Mouse (Mus musculus) adrenal gland, postnatal 10 days (tissue): ENCODE data around the gene Srek1. TPM values are rescaled to one million over a fixed set of nuclear protein-coding genes. Genes with fewer than 3 reads are reported as not detected.
A peak's percentile ranks its signal among the peaks of the same experiment; 100 is the strongest.

ENCODE experiments used
- DNase-seq: peaks from one replicate; pipeline ENCODE4 v3.0.0; 2021; ENCODE audit warnings: mixed read lengths
- long read RNA-seq, 2 experiments: library from polyadenylated mRNA; stranded (forward); transcript quantifications; one replicate each; pipeline ENCODE4 v2.0.0; 2021
- total RNA-seq, 2 experiments: library from RNA; stranded (reverse); gene quantifications; 2 replicates each; pipeline ENCODE4 v1.2.3; 2021

Gene Srek1
- total RNA-seq: 10 to 100 TPM; 43.6 to 67.2 TPM
- long read RNA-seq, experiment 1, partial matches to known transcripts: 7 of 20 reads
- long read RNA-seq, experiment 1, other reads (novel, unspliced or antisense): 9 of 20 reads
- long read RNA-seq, experiment 2, transcript Srek1-201 (12 exons, 3,934 nt): major isoform, 13 of 20 reads
- long read RNA-seq, experiment 2, partial matches to known transcripts: 1 of 20 reads
- long read RNA-seq, experiment 2, other reads (novel, unspliced or antisense): 6 of 20 reads

GRCm38 (mm10) chr13:103774119-103774757 is at the start of gene Srek1:
Srek1 (minus strand) TSS chr13:103774608.
- peak; percentile 96 for DNase-seq

DNA sequence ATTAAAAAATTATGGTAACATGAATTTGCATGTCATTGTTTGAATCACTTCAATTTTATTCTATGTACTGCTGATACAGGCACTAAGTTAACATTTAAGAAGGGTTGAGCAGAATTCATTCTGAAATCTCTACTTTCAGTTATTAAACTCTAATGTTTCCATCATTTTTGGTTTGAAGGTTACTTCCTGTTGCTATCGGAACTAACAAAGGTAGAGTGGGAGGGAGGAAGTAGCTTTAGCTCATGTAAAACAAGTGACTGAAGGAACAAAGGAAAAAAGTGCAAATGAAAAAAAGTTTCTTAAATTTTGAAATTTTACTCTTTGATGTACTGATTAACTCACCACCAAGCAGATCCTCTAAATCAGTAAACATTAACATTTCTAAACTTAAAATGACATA is 47.9 kb upstream of the Srek1 start:
- DNase-seq: no peak

DNA sequence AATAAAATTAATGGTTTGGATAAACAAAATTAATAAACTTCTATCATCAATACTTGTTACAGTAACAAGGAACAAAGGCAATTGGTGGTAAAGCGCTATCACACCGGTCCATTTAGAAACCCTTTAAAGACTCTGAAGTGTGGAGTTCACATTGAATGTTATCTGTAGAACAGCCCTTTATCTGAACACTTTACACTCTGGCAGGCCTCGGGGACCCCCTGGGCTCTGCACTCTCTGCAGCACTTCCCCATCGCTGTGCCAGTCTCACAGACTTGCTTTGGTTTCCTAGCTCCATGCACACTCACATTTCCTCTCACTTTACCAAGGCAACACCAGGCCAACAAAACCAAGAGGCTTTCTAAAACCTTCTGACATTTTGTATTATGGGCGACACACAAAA is 45.0 kb upstream of the Srek1 start:
- DNase-seq: no peak

GRCm38 (mm10) chr13:103817935-103818334 is 43.5 kb upstream of the Srek1 start:
- DNase-seq: no peak

GRCm38 (mm10) chr13:103807464-103807863 is 33.1 kb upstream of the Srek1 start:
- DNase-seq: no peak

DNA sequence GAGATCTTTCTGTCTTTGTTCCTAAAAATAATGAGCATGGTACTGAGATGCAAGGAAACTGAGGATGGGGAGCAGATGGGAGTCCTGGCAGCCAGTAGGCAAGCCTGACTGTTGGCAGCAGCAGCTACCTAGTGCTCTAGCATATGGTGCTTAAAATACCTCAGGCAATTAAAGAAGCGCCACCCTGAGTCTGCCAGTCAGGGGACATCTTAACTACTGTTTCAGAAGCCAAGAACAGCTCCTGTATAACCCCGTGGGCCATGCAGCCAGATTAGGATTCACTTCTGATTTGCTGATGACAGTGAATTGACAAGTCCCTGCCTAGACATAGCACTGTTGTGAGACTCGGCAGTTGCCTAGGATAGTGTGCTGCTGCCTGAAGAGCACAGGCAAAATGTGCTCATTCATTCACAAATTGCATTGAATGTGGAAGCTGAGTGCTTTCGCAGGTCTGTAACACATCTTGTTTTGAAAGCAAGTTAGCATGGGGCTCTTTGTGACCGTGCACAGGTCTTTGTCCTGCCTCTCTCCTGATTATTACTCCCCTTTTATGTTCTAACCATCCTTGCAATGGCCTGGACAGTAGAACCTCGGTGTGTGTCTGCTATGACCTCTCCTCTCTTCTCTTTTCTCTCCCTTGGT is 31.9 kb upstream of the Srek1 start:
- DNase-seq: no peak

- DNase-seq: no peak
These were observed 29.3 kb upstream of the Srek1 start for GRCm38 (mm10) chr13:103803721-103804120.

GRCm38 (mm10) chr13:103801021-103801420 is 26.6 kb upstream of the Srek1 start:
- no peak for DNase-seq

GRCm38 (mm10) chr13:103794688-103795543 is 20.5 kb upstream of the Srek1 start:
- no peak for DNase-seq

DNA sequence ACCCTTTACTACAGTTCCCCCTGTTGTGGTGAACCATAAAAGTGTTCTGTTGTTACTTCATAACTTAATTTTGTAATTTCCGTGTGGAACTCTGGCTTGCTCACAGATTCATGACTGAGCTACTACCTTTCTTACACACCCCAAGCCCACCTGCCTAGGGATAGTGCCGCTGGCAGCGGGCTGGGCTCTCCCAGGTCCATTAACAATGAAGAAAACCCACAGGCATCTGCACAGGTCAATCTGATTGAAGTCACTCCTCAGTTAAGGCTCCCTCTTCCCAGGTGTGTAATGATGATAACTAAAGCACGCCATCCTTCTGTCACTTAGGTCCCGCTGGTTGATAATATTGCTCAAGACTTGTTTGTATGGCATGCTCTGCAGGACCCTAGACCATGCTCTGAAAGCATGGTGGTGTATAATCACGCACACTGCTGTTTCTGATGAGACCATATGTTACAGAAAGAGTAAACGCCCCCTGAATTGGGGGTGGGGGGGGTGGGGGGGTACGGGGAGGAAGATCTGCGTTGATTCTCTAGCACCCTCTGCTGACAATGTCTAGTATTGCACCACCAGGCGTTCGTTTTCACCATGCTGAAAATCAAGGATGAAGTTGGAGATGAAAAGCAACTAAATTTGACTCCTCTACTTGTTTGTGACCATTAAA is 5.6 kb upstream of the Srek1 start:
- DNase-seq: peak; percentile 60

- DNase-seq: no peak
These were observed 2.7 kb upstream of the Srek1 start for GRCm38 (mm10) chr13:103777126-103777525.

GRCm38 (mm10) chr13:103773407-103774118 is 845 bp downstream of the Srek1 start:
- no peak for DNase-seq

- peak; percentile 24 for DNase-seq
These were observed 1.5 kb downstream of the Srek1 start for GRCm38 (mm10) chr13:103772917-103773316.

DNA sequence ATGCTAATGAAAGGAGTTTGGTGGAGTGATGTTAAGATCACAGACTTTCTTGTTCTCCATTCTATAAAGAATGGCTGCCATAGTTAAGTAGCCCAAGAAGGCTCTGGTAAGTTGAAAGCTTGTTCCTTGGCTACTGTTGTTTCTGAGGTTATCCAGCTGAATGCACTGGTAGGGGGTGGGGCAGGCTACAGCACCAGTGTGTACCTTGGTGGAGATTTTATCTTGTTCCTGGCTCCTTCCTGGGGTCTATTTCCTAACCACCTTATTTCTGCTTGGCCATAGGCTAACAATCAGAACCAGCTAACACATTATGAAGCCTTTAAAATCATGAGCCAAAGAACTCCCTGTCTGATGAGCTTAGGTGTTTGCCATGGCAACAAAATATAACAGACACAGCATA is 3.6 kb downstream of the Srek1 start:
- DNase-seq: no peak

GRCm38 (mm10) chr13:103767935-103768334 is 6.5 kb downstream of the Srek1 start:
- DNase-seq: no peak

DNA sequence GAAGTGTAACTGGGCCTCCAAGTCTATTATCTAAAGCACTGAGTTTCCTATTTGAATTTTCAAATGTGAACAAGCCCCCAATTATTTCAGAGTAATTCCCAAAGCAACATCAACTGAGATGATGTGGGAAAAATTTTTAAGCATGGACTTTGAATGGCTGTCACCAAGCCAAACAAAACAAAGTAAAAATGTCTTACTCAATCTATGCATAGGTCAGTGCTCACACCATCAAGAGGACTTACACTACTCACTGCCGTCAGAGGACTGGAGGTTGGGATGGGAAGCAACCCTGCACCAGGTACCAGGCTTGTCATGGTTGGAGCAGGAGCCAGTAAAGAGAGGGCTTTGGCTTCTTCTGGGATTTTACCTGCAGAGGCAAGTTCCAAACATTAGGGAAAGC is 10.8 kb downstream of the Srek1 start:
- no peak for DNase-seq

GRCm38 (mm10) chr13:103761971-103762370 is 12.4 kb downstream of the Srek1 start:
- no peak for DNase-seq

DNA sequence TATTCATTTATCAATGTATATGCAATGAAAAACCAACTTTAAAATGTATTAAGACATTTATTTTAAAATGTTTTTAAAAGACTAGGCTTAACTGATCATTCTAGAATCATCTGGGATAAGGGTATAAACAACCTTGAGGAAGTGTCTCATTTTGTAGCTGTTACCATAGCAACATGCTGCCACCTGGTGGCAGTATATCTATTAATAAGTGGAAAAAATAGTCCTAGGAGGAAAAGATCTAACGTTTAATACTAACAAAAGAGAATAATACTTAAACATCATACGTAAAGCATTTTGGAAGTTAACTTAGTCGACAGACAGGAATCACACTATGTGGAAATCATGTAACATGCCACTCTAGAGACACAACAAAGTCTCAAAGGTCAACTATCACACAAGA is 23.0 kb downstream of the Srek1 start:
- peak; percentile 43 for DNase-seq

- DNase-seq: no peak
These were observed 28.7 kb downstream of the Srek1 start for GRCm38 (mm10) chr13:103745688-103746087.

DNA sequence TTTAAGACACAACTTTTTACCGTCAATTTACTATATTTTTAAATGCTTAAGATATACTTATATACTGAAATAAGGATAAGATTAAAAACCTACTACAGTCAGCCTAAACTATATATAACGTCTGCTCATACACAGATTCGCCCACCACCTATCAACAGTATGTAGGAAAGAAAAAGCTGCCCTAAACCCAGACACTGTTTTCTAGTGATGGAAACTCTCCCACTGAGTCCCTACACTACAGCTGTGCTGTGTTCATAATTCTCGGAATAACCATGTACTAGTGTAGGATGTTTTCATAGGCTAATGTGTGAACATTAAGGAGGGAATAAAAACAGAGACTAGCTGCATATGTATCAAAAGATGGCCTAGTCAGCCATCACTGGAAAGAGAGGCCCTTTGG is 29.2 kb downstream of the Srek1 start:
- DNase-seq: no peak

- DNase-seq: peak; percentile 13
These were observed 38.9 kb downstream of the Srek1 start for GRCm38 (mm10) chr13:103735330-103736007.
